Mouse (Mus musculus) kidney, adult 2 months (tissue): ENCODE data around the gene Myom1.

Experiments used
- CTCF ChIP-seq: fragments of 200-500 bp; conservative IDR thresholded peaks from 2 replicates; pipeline ENCODE4 v1.5.1; 2011; ENCODE audit warnings: low read depth, mild to moderate bottlenecking, control low read depth, low read length, moderate library complexity, mixed read lengths; ENCODE audit not compliant: insufficient read depth, insufficient read length
- POLR2A ChIP-seq: fragments of 200-500 bp; IDR thresholded peaks from one replicate; pipeline ENCODE4 v1.6.1; 2011; ENCODE audit warnings: low read depth, low read length, control low read depth

DNA sequence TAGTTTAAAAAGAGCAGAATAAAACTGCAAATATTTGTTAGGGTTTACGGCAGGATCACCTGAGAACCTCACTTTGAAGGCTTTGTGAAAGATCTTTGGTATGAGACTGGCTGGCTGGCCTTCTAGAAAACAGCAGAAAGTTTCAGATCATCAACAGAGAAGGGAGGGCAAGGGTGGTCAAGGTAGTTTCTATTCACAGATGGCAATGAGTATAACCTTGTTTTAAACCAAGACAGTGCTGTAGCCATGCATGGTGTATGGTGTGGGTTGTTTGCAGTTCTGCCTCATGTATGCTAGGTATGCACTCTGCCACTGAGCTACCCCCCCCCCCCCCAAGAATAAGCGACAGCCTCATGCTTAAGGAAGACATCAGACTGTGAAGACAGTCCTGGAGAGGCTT lies 2.2 kb upstream of the Myom1 start:
- TF ChIP-seq POLR2A: no peak
- no peak for TF ChIP-seq CTCF
